Mouse (Mus musculus) liver, embryonic 15.5 days (tissue): ENCODE results near the gene Cerkl. TPM values are rescaled to one million over a fixed set of nuclear protein-coding genes. Genes with fewer than 3 reads are reported as not detected.

Experiments used
- ATAC-seq: fragments of 200-750 bp; cut with Nextera tagmentation; 2 replicates; pipeline ENCODE4 v1.8.0; 2017; ENCODE audit warnings: moderate number of reproducible peaks, mild to moderate bottlenecking, moderate library complexity; ENCODE audit not compliant: insufficient read depth
- H3K27ac ChIP-seq: fragments of 300-500 bp; sonication (generic); replicated peaks from 2 replicates; pipeline ENCODE4 v1.5.1; 2015; ENCODE audit warnings: mild to moderate bottlenecking, inconsistent platforms
- H3K27me3 ChIP-seq: fragments of 300-500 bp; sonication (generic); 2 replicates; pipeline ENCODE4 v1.6.1; 2015; ENCODE audit warnings: mild to moderate bottlenecking, inconsistent platforms
- H3K36me3 ChIP-seq: fragments of 300-500 bp; sonication (generic); replicated peaks from 2 replicates; pipeline ENCODE4 v1.6.1; 2015; ENCODE audit warnings: moderate library complexity, mild to moderate bottlenecking, inconsistent platforms
- H3K4me1 ChIP-seq: fragments of 300-500 bp; sonication (generic); replicated peaks from 2 replicates; pipeline ENCODE4 v1.6.1; 2015; ENCODE audit warnings: inconsistent platforms
- H3K4me2 ChIP-seq: fragments of 300-500 bp; sonication (generic); 2 replicates; pipeline ENCODE4 v1.6.1; 2015; ENCODE audit warnings: moderate library complexity, mild to moderate bottlenecking, inconsistent platforms
- H3K4me3 ChIP-seq: fragments of 300-500 bp; sonication (generic); replicated peaks from 2 replicates; pipeline ENCODE4 v1.5.1; 2015; ENCODE audit warnings: mild to moderate bottlenecking, inconsistent platforms
- H3K9ac ChIP-seq: fragments of 300-500 bp; sonication (generic); 2 replicates; pipeline ENCODE4 v1.6.1; 2015; ENCODE audit warnings: moderate library complexity, mild to moderate bottlenecking, inconsistent platforms
- H3K9me3 ChIP-seq: fragments of 300-500 bp; sonication (generic); replicated peaks from 2 replicates; pipeline ENCODE4 v1.6.1; 2016; ENCODE audit warnings: inconsistent platforms
- WGBS: fragments of 180-500 bp; shearing (Covaris S2); methylation state at CpG from one replicate; pipeline ENCODE4 v1.1.7; 2015; ENCODE audit warnings: mixed read lengths; ENCODE audit not compliant: insufficient replicate concordance; 5-methylcytosine and 5-hydroxymethylcytosine counted together
- polyA plus RNA-seq: library from polyadenylated mRNA; unstranded; fragments of >200 nt; fragmentation: Nextera tagmentation; extraction: Ambion mirVana; gene quantifications from 2 replicates; pipeline ENCODE4 v1.2.1, GENCODE M21; 2015

Gene Cerkl
- polyA plus RNA-seq, 1 experiment from 2014 or later: 4.3 TPM

GRCm38 (mm10) chr2:79309454-79310118 is 147.0 kb downstream of the Cerkl start:
- no peaks in the 10 kb centered on the region for H3K27me3 ChIP-seq
- H3K27ac ChIP-seq: no peak overlapping the region
- H3K4me1 ChIP-seq: no peaks in the 10 kb centered on the region
- H3K4me2 ChIP-seq: no peak overlapping the region
- no peak overlapping the region for H3K4me3 ChIP-seq
- peaks cover 85% of the 10 kb centered on the region for H3K36me3 ChIP-seq
- H3K9ac ChIP-seq: no peak overlapping the region
- H3K9me3 ChIP-seq: no peaks in the 10 kb centered on the region
- ATAC-seq: no peak
- WGBS: 90% methylated on average over 13 of the region's 13 CpGs

GRCm38 (mm10) chr2:79307549-79307948 is 149.0 kb downstream of the Cerkl start:
- H3K27me3 ChIP-seq: no peaks in the 10 kb centered on the region
- H3K4me2 ChIP-seq: no peak overlapping the region
- H3K4me3 ChIP-seq: no peak overlapping the region
- no peaks in the 10 kb centered on the region for H3K9me3 ChIP-seq
- H3K36me3 ChIP-seq: peaks cover 82% of the 10 kb centered on the region
- ATAC-seq: no peak
- WGBS: 85% methylated on average over 4 of the region's 4 CpGs
- no peak overlapping the region for H3K9ac ChIP-seq
- no peak overlapping the region for H3K27ac ChIP-seq
- H3K4me1 ChIP-seq: no peaks in the 10 kb centered on the region

GRCm38 (mm10) chr2:79302398-79302797 is 154.2 kb downstream of the Cerkl start:
- peaks cover 69% of the 10 kb centered on the region for H3K36me3 ChIP-seq
- H3K4me2 ChIP-seq: no peak overlapping the region
- H3K4me1 ChIP-seq: no peaks in the 10 kb centered on the region
- no peaks in the 10 kb centered on the region for H3K27me3 ChIP-seq
- H3K9me3 ChIP-seq: no peaks in the 10 kb centered on the region
- H3K4me3 ChIP-seq: no peak overlapping the region
- no peak overlapping the region for H3K9ac ChIP-seq
- no peak for ATAC-seq
- no peak overlapping the region for H3K27ac ChIP-seq

- H3K36me3 ChIP-seq: peaks cover 88% of the 10 kb centered on the region
- no peak overlapping the region for H3K4me2 ChIP-seq
- H3K4me1 ChIP-seq: no peaks in the 10 kb centered on the region
- H3K9me3 ChIP-seq: no peaks in the 10 kb centered on the region
- no peaks in the 10 kb centered on the region for H3K27me3 ChIP-seq
- WGBS: 83% methylated on average over 6 of the region's 6 CpGs
- no peak overlapping the region for H3K9ac ChIP-seq
- no peak overlapping the region for H3K27ac ChIP-seq
- no peak for ATAC-seq
- no peak overlapping the region for H3K4me3 ChIP-seq
These were observed 164.2 kb downstream of the Cerkl start for GRCm38 (mm10) chr2:79292431-79292830.

DNA sequence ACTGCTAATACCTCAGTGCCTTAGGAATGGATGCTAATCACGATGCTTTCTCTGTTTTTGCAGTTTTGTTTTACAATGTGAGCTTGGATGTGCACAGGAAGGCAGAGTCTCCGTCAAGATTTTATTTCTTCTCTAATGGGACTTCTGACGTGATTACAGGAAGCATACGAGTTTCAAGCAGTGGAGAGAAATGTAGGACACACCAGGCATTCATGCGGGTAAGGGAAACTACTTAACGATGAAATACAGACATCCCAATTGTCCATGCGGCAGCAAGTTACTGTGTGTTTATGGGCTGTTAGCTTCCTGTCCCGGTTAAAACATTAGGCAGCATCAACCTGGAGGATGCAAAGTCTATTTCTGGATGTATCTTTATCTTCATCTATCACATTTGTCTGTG is 164.7 kb downstream of the Cerkl start:
- 82% methylated on average over 8 of the region's 8 CpGs for WGBS
- Histone ChIP-seq H3K4me2 (no peak overlapping the region), H3K9me3 (no peaks in the 10 kb centered on the region), H3K9ac (no peak overlapping the region), H3K27me3 (no peaks in the 10 kb centered on the region), H3K4me1 (no peaks in the 10 kb centered on the region), H3K27ac (no peak overlapping the region), H3K4me3 (no peak overlapping the region), H3K36me3 (peaks cover 89% of the 10 kb centered on the region)
- no peak for ATAC-seq

DNA sequence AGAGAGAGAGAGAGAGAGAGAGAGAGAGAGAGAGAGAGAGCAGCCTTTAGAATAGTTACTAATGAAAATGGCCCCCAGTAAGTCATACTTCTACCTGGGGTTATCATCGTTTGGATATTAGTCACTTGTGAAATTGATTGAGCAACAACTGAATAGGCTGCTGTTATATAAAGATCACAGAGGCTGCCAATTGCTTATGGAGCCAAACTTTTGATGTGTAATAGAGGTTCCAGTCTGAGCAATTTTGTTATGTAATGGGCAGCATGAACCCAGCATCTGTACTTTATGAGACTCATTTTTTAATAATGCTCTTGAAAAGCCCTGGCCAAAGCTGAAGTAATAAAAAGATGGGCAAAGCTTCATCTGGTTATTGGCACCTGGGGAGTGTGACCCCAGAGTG is 166.4 kb downstream of the Cerkl start:
- H3K4me3 ChIP-seq: no peak overlapping the region

GRCm38 (mm10) chr2:79284206-79284605 is 172.4 kb downstream of the Cerkl start:
- H3K4me2 ChIP-seq: no peak overlapping the region
- H3K9ac ChIP-seq: no peak overlapping the region
- no peaks in the 10 kb centered on the region for H3K27me3 ChIP-seq
- no peak overlapping the region for H3K4me3 ChIP-seq
- H3K4me1 ChIP-seq: no peaks in the 10 kb centered on the region
- no peaks in the 10 kb centered on the region for H3K9me3 ChIP-seq
- 86% methylated on average over 4 of the region's 4 CpGs for WGBS
- peaks cover 78% of the 10 kb centered on the region for H3K36me3 ChIP-seq
- no peak overlapping the region for H3K27ac ChIP-seq
- no peak for ATAC-seq

More for the DNA sequence above, 166.4 kb downstream of the Cerkl start:
- H3K27me3 ChIP-seq: no peaks in the 10 kb centered on the region
- no peak overlapping the region for H3K4me2 ChIP-seq
- no peaks in the 10 kb centered on the region for H3K9me3 ChIP-seq
- no peak overlapping the region for H3K9ac ChIP-seq
- no peak overlapping the region for H3K27ac ChIP-seq
- no peak for ATAC-seq
- H3K4me1 ChIP-seq: no peaks in the 10 kb centered on the region
- H3K36me3 ChIP-seq: peaks cover 86% of the 10 kb centered on the region
- WGBS: 63% methylated on average over 1 of the region's 1 CpGs

Other genes with a start within 250 kb of the Cerkl start
- gene Itga4, start 201.4 kb downstream of the Cerkl start, polyA plus RNA-seq: 27.7 and 30.8 TPM in 2 replicates
- not detected in 2 replicates for gene Neurod1, start within 50 bp of the Cerkl start, polyA plus RNA-seq
- gene Itprid2, start 178.6 kb upstream of the Cerkl start, polyA plus RNA-seq: 3.1 and 3.8 TPM in 2 replicates